In genomic region chr7:3423895-3424294, GRCm38 (mm10) we compare ENCODE assay signal across 10 mouse cellular contexts. TPM values are rescaled to one million over a fixed set of nuclear protein-coding genes. Genes with fewer than 3 reads are reported as not detected.
DNase-seq lines count a peak whose midpoint lies in the region; TF ChIP-seq lines count a peak whose summit lies in the region.
"Had no signal": no experiment of that assay in that cellular context is flagged by ENCODE, and none has a peak within 500 bp of the region (broad histone marks: within the 10 kb centered on the region; RNA-seq: fewer than 3 reads in every experiment).

Cacng6 (plus strand) TSS chr7:3424195.

- no peaks in the 10 kb centered on the region for H3K9me3 ChIP-seq in heart, embryonic 10.5 days
- no peaks in the 10 kb centered on the region for H3K9me3 ChIP-seq in E14TG2a.4 (ENCODE audit: low read length)
- no peaks in the 10 kb centered on the region for H3K9me3 ChIP-seq in midbrain, embryonic 10.5 days (replicated peaks)

- no peaks in the 10 kb centered on the region for H3K36me3 ChIP-seq in heart, embryonic 10.5 days
- no peaks in the 10 kb centered on the region for H3K36me3 ChIP-seq in E14TG2a.4 (ENCODE audit: insufficient read depth, low read length)
- H3K36me3 ChIP-seq in midbrain, embryonic 10.5 days, result no peaks in the 10 kb centered on the region

- peaks cover 24% of the 10 kb centered on the region for H3K4me1 ChIP-seq in heart, embryonic 10.5 days
- H3K4me1 ChIP-seq in E14TG2a.4 (replicated peaks; ENCODE audit: low read depth, low read length), result peaks cover 80% of the 10 kb centered on the region
- peaks cover 9% of the 10 kb centered on the region for H3K4me1 ChIP-seq in midbrain, embryonic 10.5 days

- WGBS in heart, embryonic 10.5 days, result 34% methylated on average over 4 of the region's 4 CpGs
- 33% methylated on average over 4 of the region's 4 CpGs for WGBS in midbrain, embryonic 10.5 days

- no peak for TF ChIP-seq CTCF in E14TG2a.4 (conservative IDR thresholded peaks at IDR 0.05; ENCODE audit: low read length)

- H3K4me3 ChIP-seq in heart, embryonic 10.5 days, result peak within 1 kb of the TSS; percentile 59
- peak within 1 kb of the TSS; percentile 81 for H3K4me3 ChIP-seq in E14TG2a.4 (replicated peaks; ENCODE audit: low read length)
- H3K4me3 ChIP-seq in midbrain, embryonic 10.5 days, result peak within 1 kb of the TSS; percentile 53

- peak within 1 kb of the TSS; percentile 83 for H3K27ac ChIP-seq in heart, embryonic 10.5 days
- H3K27ac ChIP-seq in midbrain, embryonic 10.5 days (replicated peaks), result no peak within 1 kb of the TSS; the same call in 1 of the 2 replicates

- no peak for DNase-seq in heart, embryonic 10.5 days (ENCODE audit: low spot score)
- no peak for DNase-seq in heart, adult 11 months
- DNase-seq in gastrocnemius, postnatal 10 days, result no peak
- DNase-seq in midbrain, embryonic 10.5 days (ENCODE audit: low spot score), result no peak
- no peak for DNase-seq in cerebellum, adult 18-20 months
- DNase-seq in cerebellum, postnatal 36 days, result no peak
- no peak for DNase-seq in spleen, adult 18-20 months
- DNase-seq: cerebellum, postnatal 14 days; lung, postnatal 10 days had no signal

- peaks cover 62% of the 10 kb centered on the region for H3K27me3 ChIP-seq in heart, embryonic 10.5 days (ENCODE audit: insufficient read depth, poor library complexity, severe bottlenecking)
- H3K27me3 ChIP-seq in E14TG2a.4 (ENCODE audit: insufficient read depth, low read length), result peaks cover 22% of the 10 kb centered on the region
- H3K27me3 ChIP-seq in midbrain, embryonic 10.5 days (ENCODE audit: low read depth, poor library complexity, severe bottlenecking), result peaks cover 70% of the 10 kb centered on the region

RNA-seq across cellular contexts. Expression of gene Cacng6, which starts in this region (rescaled TPM):
- polyA plus RNA-seq in heart, embryonic 10.5 days (2016; fragmentation: Nextera tagmentation; extraction: Ambion mirVana), result 9.6 and 23.7 TPM in 2 replicates
- total RNA-seq in gastrocnemius, postnatal 10 days (2021), result 10 to 100 TPM; 80.3 to 88.7 TPM
- not detected in 2 replicates for polyA plus RNA-seq in midbrain, embryonic 10.5 days (2016; fragmentation: Nextera tagmentation; extraction: Ambion mirVana)

Comparison
In these comparisons a context has a peak if more than half of its experiments do, and no peak if none do; other contexts are left out.
1. RNA of gene Cacng6 (polyA plus RNA-seq): 9.6 to 23.7 TPM in heart, embryonic 10.5 days; not detected in midbrain, embryonic 10.5 days; every median in the first group is over 10 times any median in the second.
2. Peak in every context shown above with its lines, with median percentiles within 50 percentile points of each other: H3K4me3 ChIP-seq.